Comparison of ENCODE assay signal across 16 mouse cellular contexts in the genomic region with DNA sequence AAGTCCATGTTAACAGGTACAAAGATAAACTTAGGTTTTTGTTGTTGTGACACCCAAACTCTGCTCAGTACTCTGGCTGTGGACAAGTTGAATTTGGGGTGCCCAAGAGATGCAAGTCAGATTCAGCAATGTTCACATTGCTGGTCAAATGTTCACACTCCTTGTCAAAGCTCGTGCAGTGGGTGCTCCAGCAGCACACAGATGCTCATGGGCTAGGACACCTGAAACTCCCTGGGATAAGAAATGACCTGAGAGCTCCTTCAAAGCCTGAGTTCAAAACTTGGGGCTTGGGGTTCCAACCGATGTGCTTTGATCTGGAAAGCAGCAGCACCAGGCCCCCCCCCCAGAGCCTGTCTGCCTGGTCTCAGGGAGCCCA. TPM values are rescaled to one million over a fixed set of nuclear protein-coding genes. Genes with fewer than 3 reads are reported as not detected.
A peak's percentile ranks its signal among the peaks of the same experiment; 100 is the strongest.
DNase-seq lines count a peak whose midpoint lies in the region; ATAC-seq lines count a peak whose summit lies in the region.
"Had no signal": no experiment of that assay in that cellular context is flagged by ENCODE, and none has a peak within 500 bp of the region (broad histone marks: within the 10 kb centered on the region; RNA-seq: fewer than 3 reads in every experiment).

No protein-coding gene starts in this region.

- peaks cover 17% of the 10 kb centered on the region for H3K4me1 ChIP-seq in kidney, embryonic 16.5 days (ENCODE audit: insufficient read depth, low read length)
- H3K4me1 ChIP-seq in embryonic facial prominence, embryonic 14.5 days (ENCODE audit: control insufficient read depth, insufficient read depth, low read length), result peaks cover 28% of the 10 kb centered on the region
- peaks cover 23% of the 10 kb centered on the region for H3K4me1 ChIP-seq in hindbrain, embryonic 13.5 days (replicated peaks)
- peaks cover 22% of the 10 kb centered on the region for H3K4me1 ChIP-seq in midbrain, embryonic 14.5 days (ENCODE audit: control insufficient read depth, insufficient read depth, low read length)

- WGBS in kidney, embryonic 16.5 days, result 49% methylated on average over 2 of the region's 2 CpGs
- WGBS in embryonic facial prominence, embryonic 14.5 days, result 26% methylated on average over 2 of the region's 2 CpGs
- 30% methylated on average over 2 of the region's 2 CpGs for WGBS in hindbrain, embryonic 13.5 days
- WGBS in midbrain, embryonic 14.5 days, result 41% methylated on average over 2 of the region's 2 CpGs

- no peaks in the 10 kb centered on the region for H3K9me3 ChIP-seq in kidney, embryonic 16.5 days (ENCODE audit: low read length)
- no peaks in the 10 kb centered on the region for H3K9me3 ChIP-seq in embryonic facial prominence, embryonic 14.5 days (ENCODE audit: control insufficient read depth, low read length)
- H3K9me3 ChIP-seq in hindbrain, embryonic 13.5 days, result no peaks in the 10 kb centered on the region
- no peaks in the 10 kb centered on the region for H3K9me3 ChIP-seq in midbrain, embryonic 14.5 days (ENCODE audit: control insufficient read depth, low read length)

- no peak overlapping the region for H3K4me2 ChIP-seq in kidney, embryonic 16.5 days (replicated peaks; ENCODE audit: low read depth, low read length)
- H3K4me2 ChIP-seq in embryonic facial prominence, embryonic 14.5 days (ENCODE audit: low read depth, low read length), result no peak overlapping the region
- H3K4me2 ChIP-seq in hindbrain, embryonic 13.5 days, result no peak overlapping the region
- peak overlapping the region; percentile 4; the same call in 1 of the 2 replicates for H3K4me2 ChIP-seq in midbrain, embryonic 14.5 days (ENCODE audit: low read length)

- no peak for ATAC-seq in kidney, embryonic 16.5 days (ENCODE audit: low FRiP score, low TSS enrichment)
- no peak for ATAC-seq in embryonic facial prominence, embryonic 14.5 days (ENCODE audit: low read depth)
- no peak for ATAC-seq in hindbrain, embryonic 13.5 days (ENCODE audit: low FRiP score)
- no peak for ATAC-seq in midbrain, embryonic 14.5 days (ENCODE audit: low FRiP score, low TSS enrichment)
- ATAC-seq: CD4-positive, CD25-positive, alpha-beta regulatory T cell, adult 4 months; intestine, postnatal 0 days had no signal

- DNase-seq in kidney, postnatal 4 days, result no peak
- no peak for DNase-seq in embryonic facial prominence, embryonic 14.5 days (ENCODE audit: low spot score)
- no peak for DNase-seq in midbrain, embryonic 14.5 days
- no peak for DNase-seq in urinary bladder, postnatal 4 days (ENCODE audit: low spot score in 2 of 2)
- no peak for DNase-seq in adrenal gland, postnatal 14 days
- DNase-seq: cerebellum, postnatal 25 days; gastrocnemius, postnatal 36 days; heart, postnatal 10 days; lung, postnatal 36 days had no signal

- H3K27ac ChIP-seq in kidney, embryonic 16.5 days (ENCODE audit: low read length), result 0 out of 2 replicates have a peak overlapping the region, but pooled peaks have one; percentile 0
- H3K27ac ChIP-seq in embryonic facial prominence, embryonic 14.5 days (replicated peaks; ENCODE audit: low read depth, low read length), result peak overlapping the region; percentile 56; the same call in 1 of the 2 replicates
- H3K27ac ChIP-seq in hindbrain, embryonic 13.5 days, result peak overlapping the region; percentile 74
- peak overlapping the region; percentile 67; the same call in 1 of the 2 replicates for H3K27ac ChIP-seq in midbrain, embryonic 14.5 days (replicated peaks; ENCODE audit: low read depth, low read length)

- no peaks in the 10 kb centered on the region for H3K36me3 ChIP-seq in kidney, embryonic 16.5 days (ENCODE audit: insufficient read depth, low read length)
- H3K36me3 ChIP-seq in embryonic facial prominence, embryonic 14.5 days (ENCODE audit: control insufficient read depth, insufficient read depth, low read length), result no peaks in the 10 kb centered on the region
- H3K36me3 ChIP-seq in hindbrain, embryonic 13.5 days, result no peaks in the 10 kb centered on the region
- H3K36me3 ChIP-seq in midbrain, embryonic 14.5 days (ENCODE audit: control insufficient read depth, insufficient read depth, low read length), result no peaks in the 10 kb centered on the region

- no peak overlapping the region for H3K9ac ChIP-seq in kidney, embryonic 16.5 days (replicated peaks; ENCODE audit: low read length)
- no peak overlapping the region for H3K9ac ChIP-seq in embryonic facial prominence, embryonic 14.5 days (ENCODE audit: low read depth, low read length)
- H3K9ac ChIP-seq in hindbrain, embryonic 13.5 days, result no peak overlapping the region
- no peak overlapping the region for H3K9ac ChIP-seq in midbrain, embryonic 14.5 days (replicated peaks; ENCODE audit: low read length)

- no peak overlapping the region for H3K4me3 ChIP-seq in kidney, embryonic 16.5 days (ENCODE audit: low read length)
- no peak overlapping the region for H3K4me3 ChIP-seq in embryonic facial prominence, embryonic 14.5 days (ENCODE audit: low read depth, low read length)
- H3K4me3 ChIP-seq in hindbrain, embryonic 13.5 days, result no peak overlapping the region
- no peak overlapping the region for H3K4me3 ChIP-seq in midbrain, embryonic 14.5 days (replicated peaks; ENCODE audit: low read depth, low read length)

- no peaks in the 10 kb centered on the region for H3K27me3 ChIP-seq in kidney, embryonic 16.5 days (ENCODE audit: insufficient read depth, low read length)
- H3K27me3 ChIP-seq in embryonic facial prominence, embryonic 14.5 days (replicated peaks; ENCODE audit: control insufficient read depth, insufficient read depth, low read length), result no peaks in the 10 kb centered on the region
- no peaks in the 10 kb centered on the region for H3K27me3 ChIP-seq in hindbrain, embryonic 13.5 days
- H3K27me3 ChIP-seq in midbrain, embryonic 14.5 days (ENCODE audit: control insufficient read depth, insufficient read depth, low read length), result no peaks in the 10 kb centered on the region

RNA-seq across cellular contexts. Expression of gene Gpx7, which starts 24.8 kb away (rescaled TPM):
- 65.2 and 65.4 TPM in 2 replicates for polyA plus RNA-seq in kidney, embryonic 16.5 days (2015; fragmentation: Nextera tagmentation; extraction: Ambion mirVana)
- 124 and 127 TPM in 2 replicates for polyA plus RNA-seq in embryonic facial prominence, embryonic 14.5 days (2014; fragmentation: Nextera tagmentation; extraction: Ambion mirVana)
- 34.1 and 35.8 TPM in 2 replicates for polyA plus RNA-seq in hindbrain, embryonic 13.5 days (2015; fragmentation: Nextera tagmentation; extraction: Ambion mirVana)
- 16.2 and 23.9 TPM in 2 replicates for polyA plus RNA-seq in midbrain, embryonic 14.5 days (2014; fragmentation: Nextera tagmentation; extraction: Ambion mirVana)
- total RNA-seq in adrenal gland, postnatal 14 days (2021), result 13.6 and 13.9 TPM in 2 replicates

RNA-seq across cellular contexts. Expression of gene Tut4, which starts 27.7 kb away (rescaled TPM):
- polyA plus RNA-seq in kidney, embryonic 16.5 days (2015; fragmentation: Nextera tagmentation; extraction: Ambion mirVana), result 55.1 and 72.0 TPM in 2 replicates
- 46.7 and 55.4 TPM in 2 replicates for polyA plus RNA-seq in embryonic facial prominence, embryonic 14.5 days (2014; fragmentation: Nextera tagmentation; extraction: Ambion mirVana)
- 67.6 and 81.8 TPM in 2 replicates for polyA plus RNA-seq in hindbrain, embryonic 13.5 days (2015; fragmentation: Nextera tagmentation; extraction: Ambion mirVana)
- 59.0 and 70.7 TPM in 2 replicates for polyA plus RNA-seq in midbrain, embryonic 14.5 days (2014; fragmentation: Nextera tagmentation; extraction: Ambion mirVana)
- 43.4 and 51.2 TPM in 2 replicates for total RNA-seq in adrenal gland, postnatal 14 days (2021)

RNA-seq across cellular contexts. Expression of gene Shisal2a, which starts 48.4 kb away (rescaled TPM):
- polyA plus RNA-seq in kidney, embryonic 16.5 days (2015; fragmentation: Nextera tagmentation; extraction: Ambion mirVana), result 0.29 and 1.1 TPM in 2 replicates
- 3.9 and 4.7 TPM in 2 replicates for polyA plus RNA-seq in embryonic facial prominence, embryonic 14.5 days (2014; fragmentation: Nextera tagmentation; extraction: Ambion mirVana)
- 4.9 and 5.3 TPM in 2 replicates for polyA plus RNA-seq in hindbrain, embryonic 13.5 days (2015; fragmentation: Nextera tagmentation; extraction: Ambion mirVana)
- polyA plus RNA-seq in midbrain, embryonic 14.5 days (2014; fragmentation: Nextera tagmentation; extraction: Ambion mirVana), result 4.9 and 6.6 TPM in 2 replicates
- 4.2 and 5.5 TPM in 2 replicates for total RNA-seq in adrenal gland, postnatal 14 days (2021)
- total RNA-seq: gastrocnemius, postnatal 36 days; heart, postnatal 10 days; layer of hippocampus, postnatal 10 days; left cerebral cortex, postnatal 4 days had no signal
- polyA plus RNA-seq: CD4-positive, CD25-positive, alpha-beta regulatory T cell, adult 4 months; thymus, postnatal 0 days had no signal

Comparison
In these comparisons a context has a peak if more than half of its experiments do, and no peak if none do; other contexts are left out.
1. H3K27ac ChIP-seq: peak in every context shown above with its lines; median percentile 74 in hindbrain, embryonic 13.5 days; 67 in midbrain, embryonic 14.5 days; 56 in embryonic facial prominence, embryonic 14.5 days; 0 in kidney, embryonic 16.5 days.